Mouse (Mus musculus) frontal cortex, postnatal 10 days (tissue): ENCODE data around the gene Dcps.

Experiments
- DNase-seq, 2 experiments: peaks; one replicate each; pipeline ENCODE4 v3.0.0; 2022; ENCODE audit warnings: low spot score in 2 of 2, mixed read lengths in 1 of 2

Gene Dcps

GRCm38 (mm10) chr9:35131637-35132397 lies 44.0 kb downstream of the Dcps start:
- no peak for DNase-seq

DNA sequence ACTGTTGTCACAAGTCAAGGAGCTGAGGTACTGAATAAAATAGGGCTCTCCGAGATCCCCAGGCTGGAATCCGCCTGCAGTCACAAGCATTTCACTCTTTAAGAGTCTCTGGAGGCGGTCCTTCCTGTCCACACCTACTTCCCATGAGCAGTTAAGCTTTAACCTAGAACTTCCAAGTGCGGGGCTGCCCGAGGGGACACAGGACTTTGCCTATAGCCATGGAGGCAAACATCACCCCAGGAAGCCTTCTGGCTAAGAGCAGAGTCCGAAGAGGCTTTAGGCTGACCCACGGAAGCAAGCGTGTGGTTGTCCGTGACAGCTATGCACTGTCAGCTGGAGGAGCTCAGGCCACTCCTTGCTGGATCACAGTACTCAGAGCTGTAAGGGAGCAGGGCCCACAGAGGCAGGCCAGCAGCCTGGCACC lies 46.9 kb downstream of the Dcps start:
- no peak for DNase-seq

DNA sequence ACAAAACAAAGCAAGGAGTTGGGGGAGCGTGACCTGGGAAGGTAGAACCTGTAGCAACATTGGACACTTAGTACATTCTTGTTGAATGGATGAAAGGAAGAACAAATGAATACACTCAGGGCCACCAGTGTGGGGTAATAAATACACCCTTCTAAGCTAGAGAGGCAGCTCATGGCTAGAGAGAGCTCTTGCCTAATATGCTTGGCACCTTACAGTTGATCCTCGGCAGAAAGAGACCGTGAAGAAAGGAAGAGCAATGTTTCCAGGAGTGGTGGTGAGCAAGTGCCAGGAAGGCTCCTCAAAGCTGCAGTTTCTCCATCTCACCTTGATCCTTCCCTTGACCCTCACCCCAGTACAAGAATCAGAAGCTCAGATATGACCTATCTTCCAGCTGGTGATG lies 47.3 kb downstream of the Dcps start:
- DNase-seq: no peak

- no peak for DNase-seq
Measured at GRCm38 (mm10) chr9:35127561-35127960, 48.3 kb downstream of the Dcps start.

- DNase-seq: no peak
Measured at GRCm38 (mm10) chr9:35127147-35127546, 48.7 kb downstream of the Dcps start.

DNA sequence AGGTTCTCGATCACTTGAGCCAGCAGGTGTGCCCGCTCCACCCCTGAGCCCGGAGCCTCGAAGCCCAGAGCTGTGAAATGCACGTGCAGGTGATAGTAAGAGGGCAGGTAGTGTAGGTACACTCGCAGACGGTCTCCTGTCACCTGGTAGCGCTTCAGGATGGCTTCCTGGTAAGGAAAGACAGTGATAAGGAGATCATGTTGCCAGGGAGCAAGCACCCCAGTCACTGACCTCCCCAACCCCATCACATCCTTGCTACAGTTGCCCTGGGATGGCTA lies 51.2 kb downstream of the Dcps start:
- DNase-seq: no peak

DNA sequence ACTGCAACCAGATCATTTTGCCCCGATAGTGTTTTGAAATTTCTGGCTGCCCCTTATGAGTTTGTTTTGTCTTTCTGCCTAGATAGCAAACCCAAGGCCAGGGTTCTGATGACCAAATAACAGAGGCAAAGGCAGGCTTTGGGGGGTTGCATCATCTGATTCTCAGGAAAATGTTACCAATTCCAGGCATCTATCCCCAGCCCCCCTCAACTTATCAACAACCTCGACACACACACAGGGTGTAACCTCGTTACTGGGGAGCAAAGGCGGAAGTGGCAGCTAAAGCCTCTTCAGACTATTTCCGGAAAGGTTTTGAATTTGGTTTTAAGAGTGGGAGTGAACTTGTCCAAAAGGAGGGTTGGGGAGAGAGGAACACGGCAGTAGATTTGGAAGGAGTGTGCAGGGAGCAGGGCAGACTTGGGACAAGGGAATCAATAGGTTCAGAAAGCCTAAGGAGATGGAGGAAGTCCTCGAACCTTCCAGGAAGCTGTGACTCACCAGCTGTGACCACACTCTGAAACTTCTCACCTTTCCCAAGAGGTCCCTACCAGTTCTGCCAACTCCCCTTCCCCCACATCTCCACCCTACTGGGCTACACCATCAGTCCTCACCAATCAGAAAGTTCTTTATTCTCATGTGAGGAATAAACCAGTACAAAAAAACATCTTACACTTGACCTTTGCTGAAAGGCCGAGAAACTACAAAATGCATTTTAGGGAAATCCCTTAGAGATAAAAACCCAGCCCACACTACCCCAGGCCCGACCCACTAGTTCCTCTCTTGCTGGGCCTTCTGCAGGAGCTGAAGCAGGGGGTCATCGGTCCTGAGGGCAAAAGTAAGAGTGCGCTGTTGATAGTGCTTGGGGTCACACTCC lies 51.8 kb downstream of the Dcps start:
- no peak for DNase-seq

- DNase-seq: no peak
Measured at GRCm38 (mm10) chr9:35123456-35123803, 52.4 kb downstream of the Dcps start.

- DNase-seq: no peak
Measured at GRCm38 (mm10) chr9:35122551-35123266, 53.2 kb downstream of the Dcps start.

DNA sequence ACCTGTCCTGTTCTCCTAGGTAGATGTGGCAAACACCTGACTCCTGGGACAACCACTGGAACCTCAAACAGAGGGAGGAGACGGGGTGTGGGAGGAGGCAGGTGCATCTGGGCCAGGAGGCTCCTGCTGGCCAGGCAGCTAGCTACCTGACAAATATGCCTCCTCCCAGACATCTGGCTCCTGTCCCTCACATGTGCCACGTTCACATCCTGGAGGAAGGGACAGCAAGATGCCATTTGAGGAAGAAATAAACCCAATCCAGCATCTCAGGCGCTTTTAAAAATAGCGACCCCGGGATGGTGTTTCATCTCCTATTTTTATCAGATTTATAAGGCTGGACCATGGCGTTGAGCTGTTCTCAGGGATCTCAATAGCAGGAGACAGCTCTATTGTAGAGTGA lies 56.7 kb downstream of the Dcps start, which contains the start of gene St3gal4:
Gene St3gal4 (minus strand): TSS at position 101 of the 400 bp plus-strand sequence.
- no peak for DNase-seq

DNA sequence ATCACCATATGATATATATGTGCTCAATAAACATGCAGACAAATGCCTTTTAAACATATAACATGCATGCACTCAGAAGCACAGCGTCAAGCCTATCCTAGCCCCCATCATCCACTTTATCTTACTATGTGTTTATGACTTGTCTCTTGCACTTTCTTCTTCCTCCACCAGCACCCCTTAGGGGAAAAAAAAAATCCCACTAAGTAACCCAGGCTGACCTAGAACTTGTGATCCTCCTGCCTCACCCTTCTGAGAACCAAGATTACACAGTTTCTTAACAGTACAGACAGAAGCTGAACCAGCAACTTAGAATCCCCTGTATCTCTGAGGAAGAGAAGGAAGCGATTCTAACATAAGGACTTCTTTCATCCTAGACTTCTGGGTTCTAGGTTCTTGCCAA lies 57.3 kb downstream of the Dcps start:
- no peak for DNase-seq

DNA sequence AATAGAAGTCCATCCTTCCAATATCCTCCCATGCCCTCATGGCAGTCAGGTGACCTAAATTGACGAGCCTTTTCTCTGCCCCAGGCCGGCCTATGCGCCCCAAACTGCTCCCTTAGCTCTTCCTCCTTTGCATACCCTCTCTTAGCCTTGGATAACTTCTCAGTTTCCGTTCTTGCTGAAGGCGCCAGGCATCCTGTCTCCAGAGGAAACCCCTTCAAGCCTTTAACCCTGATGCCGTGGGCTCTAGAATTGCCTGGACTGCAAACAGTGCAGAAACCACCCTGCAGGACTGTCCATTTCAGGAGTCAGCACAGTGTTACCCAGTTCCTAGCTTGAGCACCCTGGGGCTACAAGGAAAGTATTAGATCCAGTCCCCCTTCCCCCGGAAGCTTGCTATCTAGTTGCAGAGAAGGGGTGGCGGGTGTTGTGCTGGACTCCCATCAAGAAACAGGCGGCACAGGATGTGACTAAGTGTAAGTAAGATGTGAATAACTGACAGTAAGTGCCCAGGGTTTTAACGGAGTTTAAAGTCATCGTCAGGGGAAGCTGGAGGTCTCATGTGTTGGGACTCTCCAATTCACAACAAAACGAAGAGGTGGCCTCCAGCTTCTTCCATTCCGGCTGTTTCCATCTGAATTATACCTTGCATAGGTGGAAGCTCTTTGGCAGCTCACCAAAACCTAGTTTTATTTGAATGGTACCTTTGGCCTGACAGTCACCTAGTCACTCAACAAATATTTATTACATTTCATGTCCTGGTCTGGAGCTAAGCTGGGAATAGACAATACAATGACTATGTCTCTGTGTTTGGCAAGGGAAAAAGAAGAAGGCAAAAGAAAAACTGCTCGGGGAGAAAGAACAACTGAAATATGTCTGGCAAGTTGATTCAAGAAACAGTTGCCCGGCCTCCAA lies 58.2 kb downstream of the Dcps start:
- DNase-seq: no peak

DNA sequence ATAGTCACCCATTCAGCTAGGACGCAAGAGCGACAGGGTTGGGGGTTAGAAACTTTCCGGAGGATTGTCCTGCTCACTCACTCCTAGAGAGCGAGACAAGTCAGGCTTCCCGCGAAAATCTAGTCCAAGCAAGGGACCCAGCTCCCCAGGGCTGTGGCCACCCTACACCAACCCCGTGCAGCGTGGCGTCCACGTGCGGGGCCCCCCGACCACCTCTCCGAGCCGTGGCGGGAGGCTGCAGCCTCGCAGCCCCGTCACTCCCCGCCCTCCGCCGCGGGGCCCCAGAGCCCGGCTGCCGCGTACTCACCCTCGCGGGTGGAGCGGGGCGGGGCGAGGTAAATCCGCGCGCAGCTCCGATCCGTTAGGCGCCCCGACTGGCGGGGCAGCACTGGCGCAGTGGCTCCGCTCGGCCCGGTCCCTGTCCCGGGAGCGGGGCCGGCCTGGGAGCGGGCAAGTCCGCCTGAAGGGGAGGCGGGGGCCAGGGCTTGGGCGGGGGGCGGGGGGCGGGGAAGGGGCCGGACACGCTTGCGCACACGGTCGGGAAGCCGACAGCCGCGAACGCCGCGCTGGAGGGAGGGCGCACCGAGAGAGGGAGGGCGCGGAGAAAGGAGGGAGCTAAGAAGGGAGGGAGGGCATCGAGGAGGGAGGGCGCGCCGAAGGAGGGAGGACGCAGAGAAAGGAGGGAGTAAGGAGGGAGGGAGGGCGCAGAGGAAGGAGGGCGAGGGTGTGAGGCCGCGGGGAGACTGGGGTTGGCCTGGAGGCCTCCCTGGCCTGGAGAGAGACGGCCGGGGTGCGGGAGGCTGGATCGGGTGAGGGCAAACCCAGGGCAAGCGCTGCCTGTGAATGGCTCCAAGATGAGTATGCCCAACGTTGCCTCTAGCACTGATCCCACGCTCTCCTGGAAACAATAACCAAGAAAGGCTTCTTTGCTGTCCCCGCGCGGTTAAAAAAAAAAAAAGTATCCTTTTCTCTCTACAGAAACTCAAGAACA lies 59.2 kb downstream of the Dcps start:
- peak; percentile 53 to 79 for DNase-seq

GRCm38 (mm10) chr9:35115804-35116203 lies 60.1 kb downstream of the Dcps start:
- no peak for DNase-seq

GRCm38 (mm10) chr9:35115299-35115698 lies 60.6 kb downstream of the Dcps start:
- DNase-seq: no peak

- DNase-seq: no peak
Measured at GRCm38 (mm10) chr9:35114234-35114633, 61.6 kb downstream of the Dcps start.

DNA sequence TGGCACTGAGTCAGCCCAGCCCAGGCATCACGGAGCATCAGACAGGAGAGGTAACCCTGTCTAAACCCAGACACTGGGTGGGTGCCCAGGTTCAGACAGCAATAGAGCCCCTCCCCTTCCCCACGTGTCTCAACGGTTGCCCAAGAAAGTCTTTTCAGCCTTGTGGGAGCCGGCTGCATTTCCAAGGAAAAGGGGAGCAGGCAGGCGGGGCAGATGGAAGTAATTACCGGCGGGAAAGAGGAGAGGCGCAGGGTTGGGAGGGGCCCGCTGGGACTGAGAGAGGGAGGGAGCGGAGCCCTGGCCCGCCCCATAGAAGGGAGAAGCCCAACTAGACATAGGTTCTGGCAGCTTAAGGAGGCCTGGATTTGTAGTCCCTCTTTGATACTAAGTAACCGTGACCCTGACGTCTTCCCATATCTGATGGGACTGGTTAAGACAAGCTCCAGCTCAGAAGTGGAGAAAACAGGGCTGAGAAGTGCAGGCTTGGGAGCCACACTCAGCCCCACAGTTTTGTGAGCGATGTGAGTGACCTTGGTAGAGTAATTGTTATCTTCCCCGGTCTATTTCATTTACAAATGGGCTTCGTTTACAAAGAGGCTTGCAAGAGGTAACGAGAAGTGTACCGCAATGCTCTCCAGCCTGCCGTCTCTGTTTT lies 63.8 kb downstream of the Dcps start:
- DNase-seq: peak in 1 of 2 experiments; percentile 41

DNA sequence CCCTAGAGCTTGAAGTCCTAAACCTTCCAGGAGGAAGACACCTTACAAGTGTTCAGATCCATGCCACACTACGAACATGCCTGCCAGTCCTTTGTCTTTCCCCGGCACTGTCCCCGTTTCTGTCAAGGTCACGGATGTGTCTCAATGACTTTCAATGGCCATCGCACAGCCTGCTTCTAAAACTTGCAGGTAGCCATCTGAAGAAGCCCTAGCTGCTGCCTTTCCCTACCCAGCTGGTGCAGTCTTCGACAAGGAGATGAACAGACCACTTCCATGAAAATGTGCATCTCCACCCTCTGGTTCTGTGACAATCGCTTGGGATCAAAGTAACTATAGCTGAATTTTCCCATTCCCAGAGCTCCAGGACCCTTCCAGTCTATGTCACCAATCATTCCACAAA lies 64.4 kb downstream of the Dcps start:
- DNase-seq: no peak

DNA sequence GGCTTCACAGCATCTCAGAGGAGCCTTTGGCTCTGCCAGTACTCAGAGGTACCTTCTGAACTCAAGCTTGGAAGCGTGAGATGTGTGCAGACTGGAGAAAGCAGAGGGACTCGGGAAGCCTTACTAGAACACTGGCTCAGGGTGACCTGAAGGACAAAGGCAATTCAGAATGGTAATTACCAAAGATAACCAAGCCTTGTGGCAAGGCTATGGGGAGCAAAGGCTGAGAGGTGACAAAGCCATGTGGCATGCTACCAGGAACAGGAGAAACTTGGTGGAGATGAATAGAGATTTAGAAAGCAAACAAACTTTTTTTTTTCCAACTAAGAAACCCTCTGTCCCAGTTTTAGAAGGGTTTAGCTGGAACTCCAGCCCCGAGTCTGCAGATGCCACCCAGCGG lies 65.3 kb downstream of the Dcps start:
- DNase-seq: no peak

- no peak for DNase-seq
Measured at GRCm38 (mm10) chr9:35110051-35110450, 65.8 kb downstream of the Dcps start.
